Mouse (Mus musculus): Measurements from ENCODE around the gene Mat1a. TPM values are rescaled to one million over a fixed set of nuclear protein-coding genes. Genes with fewer than 3 reads are reported as not detected.

The Mat1a gene
- polyA plus RNA-seq, 1 experiment from 2014 or later, result not detected

- WGBS, result 88% methylated on average over 7 of the region's 7 CpGs
- no peaks in the 10 kb centered on the region for H3K9me3 ChIP-seq (replicated peaks; ENCODE audit: control insufficient read depth, low read length)
- H3K36me3 ChIP-seq (replicated peaks; ENCODE audit: control insufficient read depth, insufficient read depth, low read depth, low read length), result no peaks in the 10 kb centered on the region
- H3K4me1 ChIP-seq (ENCODE audit: control insufficient read depth, insufficient read depth, low read length), result no peaks in the 10 kb centered on the region
- H3K27me3 ChIP-seq (ENCODE audit: control insufficient read depth, insufficient read depth, low read length), result no peaks in the 10 kb centered on the region
- ATAC-seq (replicated peaks; ENCODE audit: insufficient number of reproducible peaks, low FRiP score, low TSS enrichment, low read depth) (no peak), DNase-seq (ENCODE audit: low spot score) (no peak)
- no peak overlapping the region for H3K4me3 ChIP-seq (ENCODE audit: low read depth, low read length)
- no peak overlapping the region for H3K27ac ChIP-seq (replicated peaks; ENCODE audit: low read depth, low read length)
- no peak overlapping the region for H3K4me2 ChIP-seq (ENCODE audit: low read depth, low read length)
- H3K9ac ChIP-seq (replicated peaks; ENCODE audit: low read length), result no peak overlapping the region
Observed at GRCm38 (mm10) chr14:41111031-41111668, 6.3 kb downstream of the Mat1a start.

- Histone ChIP-seq H3K9ac (replicated peaks; ENCODE audit: low read length) (no peak overlapping the region), H3K4me3 (ENCODE audit: low read depth, low read length) (no peak overlapping the region), H3K27ac (replicated peaks; ENCODE audit: low read depth, low read length) (no peak overlapping the region), H3K4me1 (ENCODE audit: control insufficient read depth, insufficient read depth, low read length) (no peaks in the 10 kb centered on the region), H3K27me3 (ENCODE audit: control insufficient read depth, insufficient read depth, low read length) (no peaks in the 10 kb centered on the region), H3K4me2 (ENCODE audit: low read depth, low read length) (no peak overlapping the region), H3K9me3 (replicated peaks; ENCODE audit: control insufficient read depth, low read length) (no peaks in the 10 kb centered on the region), H3K36me3 (replicated peaks; ENCODE audit: control insufficient read depth, insufficient read depth, low read depth, low read length) (no peaks in the 10 kb centered on the region)
- no peak for ATAC-seq (replicated peaks; ENCODE audit: insufficient number of reproducible peaks, low FRiP score, low TSS enrichment, low read depth)
- WGBS, result 79% methylated on average over 4 of the region's 4 CpGs
- no peak for DNase-seq (ENCODE audit: low spot score)
Observed at GRCm38 (mm10) chr14:41112944-41113343, 8.1 kb downstream of the Mat1a start.

- 86% methylated on average over 3 of the region's 3 CpGs for WGBS
- H3K4me1 ChIP-seq (ENCODE audit: control insufficient read depth, insufficient read depth, low read length), result no peaks in the 10 kb centered on the region
- H3K9ac ChIP-seq (replicated peaks; ENCODE audit: low read length), result no peak overlapping the region
- no peak overlapping the region for H3K4me2 ChIP-seq (ENCODE audit: low read depth, low read length)
- H3K27ac ChIP-seq (replicated peaks; ENCODE audit: low read depth, low read length), result no peak overlapping the region
- DNase-seq (ENCODE audit: low spot score), result no peak
- no peaks in the 10 kb centered on the region for H3K9me3 ChIP-seq (replicated peaks; ENCODE audit: control insufficient read depth, low read length)
- no peak for ATAC-seq (replicated peaks; ENCODE audit: insufficient number of reproducible peaks, low FRiP score, low TSS enrichment, low read depth)
- no peaks in the 10 kb centered on the region for H3K27me3 ChIP-seq (ENCODE audit: control insufficient read depth, insufficient read depth, low read length)
- H3K36me3 ChIP-seq (replicated peaks; ENCODE audit: control insufficient read depth, insufficient read depth, low read depth, low read length), result no peaks in the 10 kb centered on the region
- H3K4me3 ChIP-seq (ENCODE audit: low read depth, low read length), result no peak overlapping the region
Observed at GRCm38 (mm10) chr14:41116271-41116670, 11.4 kb downstream of the Mat1a start.

GRCm38 (mm10) chr14:41124683-41125082 is 19.8 kb downstream of the Mat1a start:
- H3K36me3 ChIP-seq (replicated peaks; ENCODE audit: control insufficient read depth, insufficient read depth, low read depth, low read length), result no peaks in the 10 kb centered on the region
- H3K27ac ChIP-seq (replicated peaks; ENCODE audit: low read depth, low read length), result no peak overlapping the region
- DNase-seq (ENCODE audit: low spot score) (no peak), ATAC-seq (replicated peaks; ENCODE audit: insufficient number of reproducible peaks, low FRiP score, low TSS enrichment, low read depth) (no peak)
- no peak overlapping the region for H3K4me3 ChIP-seq (ENCODE audit: low read depth, low read length)
- no peaks in the 10 kb centered on the region for H3K27me3 ChIP-seq (ENCODE audit: control insufficient read depth, insufficient read depth, low read length)
- WGBS, result 86% methylated on average over 5 of the region's 5 CpGs
- no peaks in the 10 kb centered on the region for H3K4me1 ChIP-seq (ENCODE audit: control insufficient read depth, insufficient read depth, low read length)
- H3K9me3 ChIP-seq (replicated peaks; ENCODE audit: control insufficient read depth, low read length), result no peaks in the 10 kb centered on the region
- no peak overlapping the region for H3K9ac ChIP-seq (replicated peaks; ENCODE audit: low read length)
- no peak overlapping the region for H3K4me2 ChIP-seq (ENCODE audit: low read depth, low read length)

- no peak overlapping the region for H3K9ac ChIP-seq (replicated peaks; ENCODE audit: low read length)
- no peaks in the 10 kb centered on the region for H3K9me3 ChIP-seq (replicated peaks; ENCODE audit: control insufficient read depth, low read length)
- no peaks in the 10 kb centered on the region for H3K36me3 ChIP-seq (replicated peaks; ENCODE audit: control insufficient read depth, insufficient read depth, low read depth, low read length)
- H3K4me3 ChIP-seq (ENCODE audit: low read depth, low read length), result no peak overlapping the region
- H3K4me1 ChIP-seq (ENCODE audit: control insufficient read depth, insufficient read depth, low read length), result no peaks in the 10 kb centered on the region
- H3K4me2 ChIP-seq (ENCODE audit: low read depth, low read length), result no peak overlapping the region
- ATAC-seq (replicated peaks; ENCODE audit: insufficient number of reproducible peaks, low FRiP score, low TSS enrichment, low read depth), result no peak
- WGBS, result 16% methylated on average over 4 of the region's 4 CpGs
- no peak overlapping the region for H3K27ac ChIP-seq (replicated peaks; ENCODE audit: low read depth, low read length)
- peak; percentile 66 for DNase-seq (ENCODE audit: low spot score)
- H3K27me3 ChIP-seq (ENCODE audit: control insufficient read depth, insufficient read depth, low read length), result no peaks in the 10 kb centered on the region
Observed at GRCm38 (mm10) chr14:41127997-41128396, 23.2 kb downstream of the Mat1a start.

GRCm38 (mm10) chr14:41131540-41131939 is 26.7 kb downstream of the Mat1a start, which contains the start of gene Sftpa1:
Sftpa1 (plus strand) TSS chr14:41131782.
- ATAC-seq (replicated peaks; ENCODE audit: insufficient number of reproducible peaks, low FRiP score, low TSS enrichment, low read depth) (no peak), DNase-seq (ENCODE audit: low spot score) (no peak)
- Histone ChIP-seq H3K27ac (replicated peaks; ENCODE audit: low read depth, low read length) (no peak within 1 kb of the TSS), H3K4me1 (ENCODE audit: control insufficient read depth, insufficient read depth, low read length) (no peaks in the 10 kb centered on the region), H3K4me3 (ENCODE audit: low read depth, low read length) (no peak within 1 kb of the TSS), H3K27me3 (ENCODE audit: control insufficient read depth, insufficient read depth, low read length) (no peaks in the 10 kb centered on the region), H3K36me3 (replicated peaks; ENCODE audit: control insufficient read depth, insufficient read depth, low read depth, low read length) (no peaks in the 10 kb centered on the region), H3K4me2 (ENCODE audit: low read depth, low read length) (no peak within 1 kb of the TSS), H3K9ac (replicated peaks; ENCODE audit: low read length) (no peak within 1 kb of the TSS), H3K9me3 (replicated peaks; ENCODE audit: control insufficient read depth, low read length) (no peaks in the 10 kb centered on the region)
- WGBS, result 83% methylated on average over 7 of the region's 7 CpGs

- ATAC-seq (replicated peaks; ENCODE audit: insufficient number of reproducible peaks, low FRiP score, low TSS enrichment, low read depth) (no peak), DNase-seq (ENCODE audit: low spot score) (no peak)
- Histone ChIP-seq H3K4me2 (ENCODE audit: low read depth, low read length) (no peak overlapping the region), H3K9me3 (replicated peaks; ENCODE audit: control insufficient read depth, low read length) (no peaks in the 10 kb centered on the region), H3K4me1 (ENCODE audit: control insufficient read depth, insufficient read depth, low read length) (no peaks in the 10 kb centered on the region), H3K9ac (replicated peaks; ENCODE audit: low read length) (no peak overlapping the region), H3K27ac (replicated peaks; ENCODE audit: low read depth, low read length) (no peak overlapping the region), H3K27me3 (ENCODE audit: control insufficient read depth, insufficient read depth, low read length) (no peaks in the 10 kb centered on the region), H3K4me3 (ENCODE audit: low read depth, low read length) (no peak overlapping the region), H3K36me3 (replicated peaks; ENCODE audit: control insufficient read depth, insufficient read depth, low read depth, low read length) (no peaks in the 10 kb centered on the region)
Observed at GRCm38 (mm10) chr14:41137006-41137405, 32.2 kb downstream of the Mat1a start.

- no peak overlapping the region for H3K4me3 ChIP-seq (ENCODE audit: low read depth, low read length)
- 91% methylated on average over 1 of the region's 1 CpGs for WGBS
- no peaks in the 10 kb centered on the region for H3K36me3 ChIP-seq (replicated peaks; ENCODE audit: control insufficient read depth, insufficient read depth, low read depth, low read length)
- H3K9me3 ChIP-seq (replicated peaks; ENCODE audit: control insufficient read depth, low read length), result no peaks in the 10 kb centered on the region
- no peak overlapping the region for H3K9ac ChIP-seq (replicated peaks; ENCODE audit: low read length)
- H3K4me2 ChIP-seq (ENCODE audit: low read depth, low read length), result no peak overlapping the region
- H3K4me1 ChIP-seq (ENCODE audit: control insufficient read depth, insufficient read depth, low read length), result no peaks in the 10 kb centered on the region
- ATAC-seq (replicated peaks; ENCODE audit: insufficient number of reproducible peaks, low FRiP score, low TSS enrichment, low read depth), result no peak
- H3K27me3 ChIP-seq (ENCODE audit: control insufficient read depth, insufficient read depth, low read length), result no peaks in the 10 kb centered on the region
- DNase-seq (ENCODE audit: low spot score), result no peak
- H3K27ac ChIP-seq (replicated peaks; ENCODE audit: low read depth, low read length), result no peak overlapping the region
Observed at GRCm38 (mm10) chr14:41140686-41141085, 35.9 kb downstream of the Mat1a start.

Measured in embryonic facial prominence, embryonic 11.5 days (tissue).